Mouse (Mus musculus): ENCODE data around the gene Zbtb33. TPM values are rescaled to one million over a fixed set of nuclear protein-coding genes. Genes with fewer than 3 reads are reported as not detected.

The Zbtb33 gene
- total and polyA plus RNA-seq, 3 experiments: 2.6 to 9.9 (median 9.5) TPM

GRCm38 (mm10) chrX:38180656-38181607, 8.7 kb upstream of the Zbtb33 start:
- peak overlapping the region; percentile 48 for H3K4me3 ChIP-seq
- no peaks in the 10 kb centered on the region for H3K27me3 ChIP-seq (ENCODE audit: control insufficient read depth, insufficient read depth, low read length)
- H3K27ac ChIP-seq: no peak overlapping the region
- peak; percentile 20 to 36 for DNase-seq
- H3K4me1 ChIP-seq (ENCODE audit: control insufficient read depth, insufficient read depth, low read length): no peaks in the 10 kb centered on the region
- H3K79me2 ChIP-seq (replicated peaks; ENCODE audit: control insufficient read depth, insufficient read depth, low read length): no peaks in the 10 kb centered on the region
- H3K9ac ChIP-seq (ENCODE audit: low read depth, low read length): peak overlapping the region; percentile 84
- intact Hi-C loops (cut with DNase I): no loop called here
- WGBS: 21% methylated on average over 37 of the region's 38 CpGs
- TF ChIP-seq EP300 (IDR thresholded peaks at IDR 0.05; ENCODE audit: insufficient read depth, low read depth, low read length) (no peak), POLR2A (IDR thresholded peaks at IDR 0.05; ENCODE audit: insufficient read depth, low read depth, low read length) (no peak), CTCF (IDR thresholded peaks at IDR 0.05) (no peak)
- no peaks in the 10 kb centered on the region for H3K36me3 ChIP-seq (ENCODE audit: control insufficient read depth, insufficient read depth, low read length)

GRCm38 (mm10) chrX:38181608-38182258, 7.9 kb upstream of the Zbtb33 start:
- no peaks in the 10 kb centered on the region for H3K27me3 ChIP-seq (ENCODE audit: control insufficient read depth, insufficient read depth, low read length)
- no peaks in the 10 kb centered on the region for H3K36me3 ChIP-seq (ENCODE audit: control insufficient read depth, insufficient read depth, low read length)
- TF ChIP-seq EP300 (IDR thresholded peaks at IDR 0.05; ENCODE audit: insufficient read depth, low read depth, low read length) (no peak), CTCF (IDR thresholded peaks at IDR 0.05) (peak; percentile 47)
- H3K4me1 ChIP-seq (ENCODE audit: control insufficient read depth, insufficient read depth, low read length): no peaks in the 10 kb centered on the region
- peak; percentile 47 to 60 for DNase-seq
- no peak overlapping the region for H3K27ac ChIP-seq
- H3K9ac ChIP-seq (ENCODE audit: low read depth, low read length): no peak overlapping the region
- H3K79me2 ChIP-seq (replicated peaks; ENCODE audit: control insufficient read depth, insufficient read depth, low read length): no peaks in the 10 kb centered on the region
- intact Hi-C loops (cut with DNase I): no loop called here
- no peak overlapping the region for H3K4me3 ChIP-seq
- 22% methylated on average over 12 of the region's 15 CpGs for WGBS

GRCm38 (mm10) chrX:38185520-38185919, 4.1 kb upstream of the Zbtb33 start:
- Histone ChIP-seq H3K9ac (ENCODE audit: low read depth, low read length) (no peak overlapping the region), H3K79me2 (replicated peaks; ENCODE audit: control insufficient read depth, insufficient read depth, low read length) (no peaks in the 10 kb centered on the region; the same call in 1 of the 2 replicates), H3K27me3 (ENCODE audit: control insufficient read depth, insufficient read depth, low read length) (no peaks in the 10 kb centered on the region), H3K36me3 (ENCODE audit: control insufficient read depth, insufficient read depth, low read length) (no peaks in the 10 kb centered on the region), H3K4me3 (no peak overlapping the region), H3K27ac (no peak overlapping the region), H3K4me1 (ENCODE audit: control insufficient read depth, insufficient read depth, low read length) (no peaks in the 10 kb centered on the region)
- TF ChIP-seq POLR2A (IDR thresholded peaks at IDR 0.05; ENCODE audit: insufficient read depth, low read depth, low read length): no peak
- no peak for TF ChIP-seq CTCF (IDR thresholded peaks at IDR 0.05)
- TF ChIP-seq EP300 (IDR thresholded peaks at IDR 0.05; ENCODE audit: insufficient read depth, low read depth, low read length): no peak
- intact Hi-C loops (cut with DNase I): no loop called here
- no peak for DNase-seq
- 59% methylated on average over 2 of the region's 2 CpGs for WGBS

GRCm38 (mm10) chrX:38190458-38190764, 818 bp downstream of the Zbtb33 start:
- Histone ChIP-seq H3K36me3 (ENCODE audit: control insufficient read depth, insufficient read depth, low read length) (peaks cover 2% of the 10 kb centered on the region; the same call in 1 of the 2 replicates), H3K9ac (ENCODE audit: low read depth, low read length) (peak overlapping the region; percentile 99), H3K27me3 (ENCODE audit: control insufficient read depth, insufficient read depth, low read length) (no peaks in the 10 kb centered on the region), H3K4me1 (ENCODE audit: control insufficient read depth, insufficient read depth, low read length) (no peaks in the 10 kb centered on the region), H3K4me3 (peak overlapping the region; percentile 73), H3K79me2 (replicated peaks; ENCODE audit: control insufficient read depth, insufficient read depth, low read length) (no peaks in the 10 kb centered on the region; the same call in 1 of the 2 replicates), H3K27ac (peak overlapping the region; percentile 86; the same call in 1 of the 2 replicates)
- intact Hi-C loops (cut with DNase I): loop anchor here (10.0 kb wide), 1 partner anchor 444 kb away; the partner anchor contains the start of gene C1galt1c1
- DNase-seq: no peak
- WGBS: 25% methylated on average over 3 of the region's 3 CpGs
- TF ChIP-seq EP300 (IDR thresholded peaks at IDR 0.05; ENCODE audit: insufficient read depth, low read depth, low read length) (no peak), CTCF (IDR thresholded peaks at IDR 0.05) (no peak), POLR2A (IDR thresholded peaks at IDR 0.05; ENCODE audit: insufficient read depth, low read depth, low read length) (no peak)

GRCm38 (mm10) chrX:38201816-38202215, 12.2 kb downstream of the Zbtb33 start:
- Histone ChIP-seq H3K36me3 (ENCODE audit: control insufficient read depth, insufficient read depth, low read length) (no peaks in the 10 kb centered on the region), H3K79me2 (replicated peaks; ENCODE audit: control insufficient read depth, insufficient read depth, low read length) (no peaks in the 10 kb centered on the region), H3K27ac (no peak overlapping the region), H3K4me1 (ENCODE audit: control insufficient read depth, insufficient read depth, low read length) (no peaks in the 10 kb centered on the region; the same call in 1 of the 2 replicates), H3K9ac (ENCODE audit: low read depth, low read length) (no peak overlapping the region), H3K27me3 (ENCODE audit: control insufficient read depth, insufficient read depth, low read length) (no peaks in the 10 kb centered on the region), H3K4me3 (no peak overlapping the region)
- DNase-seq: no peak
- intact Hi-C loops (cut with DNase I): no loop called here
- no peak for TF ChIP-seq CTCF (IDR thresholded peaks at IDR 0.05)
- TF ChIP-seq POLR2A (IDR thresholded peaks at IDR 0.05; ENCODE audit: insufficient read depth, low read depth, low read length): no peak
- no peak for TF ChIP-seq EP300 (IDR thresholded peaks at IDR 0.05; ENCODE audit: insufficient read depth, low read depth, low read length)
- 47% methylated on average over 2 of the region's 2 CpGs for WGBS

DNA sequence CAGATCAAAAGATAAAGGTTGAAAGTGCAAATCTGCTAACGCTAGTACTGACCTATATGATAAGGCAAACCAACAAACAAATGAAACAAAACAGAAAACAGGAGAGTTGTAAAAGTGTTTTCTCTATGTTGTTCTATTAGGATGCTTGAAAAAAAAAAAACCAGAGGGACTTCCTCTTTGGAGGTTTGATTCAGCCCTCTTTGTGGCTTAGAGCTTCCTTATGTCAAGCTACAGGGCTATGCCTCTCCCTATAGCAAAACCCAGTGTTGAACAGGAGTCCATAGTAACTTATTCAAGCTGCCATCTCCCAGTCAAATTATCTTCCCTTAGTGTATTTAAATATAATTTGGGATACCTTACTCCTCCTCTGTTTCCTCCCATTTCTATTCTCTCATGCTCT, 17.8 kb downstream of the Zbtb33 start:
- Histone ChIP-seq H3K27me3 (ENCODE audit: control insufficient read depth, insufficient read depth, low read length) (no peaks in the 10 kb centered on the region), H3K4me3 (no peak overlapping the region), H3K4me1 (ENCODE audit: control insufficient read depth, insufficient read depth, low read length) (no peaks in the 10 kb centered on the region), H3K9ac (ENCODE audit: low read depth, low read length) (no peak overlapping the region), H3K79me2 (replicated peaks; ENCODE audit: control insufficient read depth, insufficient read depth, low read length) (no peaks in the 10 kb centered on the region), H3K27ac (no peak overlapping the region), H3K36me3 (ENCODE audit: control insufficient read depth, insufficient read depth, low read length) (no peaks in the 10 kb centered on the region)
- TF ChIP-seq EP300 (IDR thresholded peaks at IDR 0.05; ENCODE audit: insufficient read depth, low read depth, low read length) (no peak), CTCF (IDR thresholded peaks at IDR 0.05) (no peak), POLR2A (IDR thresholded peaks at IDR 0.05; ENCODE audit: insufficient read depth, low read depth, low read length) (no peak)
- intact Hi-C loops (cut with DNase I): no loop called here
- WGBS: 90% methylated on average over 1 of the region's 1 CpGs
- DNase-seq: no peak

Measured in heart, adult 2 months (tissue).